Mouse (Mus musculus): ENCODE measurements around the gene Usp29.

GRCm38 (mm10) chr7:6918267-6918666 lies 187.9 kb downstream of the Usp29 start:
- TF ChIP-seq TAL1 (IDR thresholded peaks at IDR 0.05; ENCODE audit: low read length) (no peak), GATA1 (IDR thresholded peaks at IDR 0.05; ENCODE audit: low read length) (no peak)

Data from erythroblast, embryonic 14.5 days (primary cell).